Mouse (Mus musculus) G1E (cell line): ENCODE results near the gene Pym1.
"Not testable (repeated sequence)": the region's sequence is repeated elsewhere in the genome, so short reads cannot be mapped to it uniquely, and the experiment has no call there.

Experiments
- CTCF ChIP-seq: IDR thresholded peaks from 2 replicates; pipeline ENCODE4 v1.5.1; 2012; ENCODE audit warnings: low read depth, low read length, inconsistent platforms, mixed read lengths
- GATA1 ChIP-seq: IDR thresholded peaks from 2 replicates; pipeline ENCODE4 v1.6.1; 2012; ENCODE audit warnings: borderline replicate concordance, low read length, inconsistent platforms, mixed read lengths
- GATA2 ChIP-seq: IDR thresholded peaks from 2 replicates; pipeline ENCODE4 v1.6.1; 2012; ENCODE audit warnings: low read depth, low read length, inconsistent platforms, borderline replicate concordance
- POLR2AphosphoS5 ChIP-seq: IDR thresholded peaks from 2 replicates; pipeline ENCODE4 v1.6.1; 2012; ENCODE audit warnings: low read depth, low read length, inconsistent platforms; ENCODE audit not compliant: insufficient replicate concordance
- TAL1 ChIP-seq: conservative IDR thresholded peaks from 2 replicates; pipeline ENCODE4 v1.6.1; 2012; ENCODE audit warnings: low read depth, low read length, inconsistent platforms, mixed read lengths

- TF ChIP-seq CTCF, TAL1, GATA1, GATA2, POLR2AphosphoS5: not testable (repeated sequence)
These were observed 22.2 kb upstream of the Pym1 start for GRCm38 (mm10) chr10:128725466-128725865.
